Mouse (Mus musculus) right cerebral cortex, adult 18-20 months (tissue): Measurements from ENCODE around the gene Rrbp1.

Source experiments
- DNase-seq: peaks from one replicate; pipeline ENCODE4 v3.0.0; 2022; ENCODE audit warnings: mixed read lengths

Gene Rrbp1

GRCm38 (mm10) chr2:143953944-143954343, 57.1 kb downstream of the Rrbp1 start:
- DNase-seq, result no peak

GRCm38 (mm10) chr2:143951546-143952315, 59.3 kb downstream of the Rrbp1 start:
- DNase-seq, result no peak

DNA sequence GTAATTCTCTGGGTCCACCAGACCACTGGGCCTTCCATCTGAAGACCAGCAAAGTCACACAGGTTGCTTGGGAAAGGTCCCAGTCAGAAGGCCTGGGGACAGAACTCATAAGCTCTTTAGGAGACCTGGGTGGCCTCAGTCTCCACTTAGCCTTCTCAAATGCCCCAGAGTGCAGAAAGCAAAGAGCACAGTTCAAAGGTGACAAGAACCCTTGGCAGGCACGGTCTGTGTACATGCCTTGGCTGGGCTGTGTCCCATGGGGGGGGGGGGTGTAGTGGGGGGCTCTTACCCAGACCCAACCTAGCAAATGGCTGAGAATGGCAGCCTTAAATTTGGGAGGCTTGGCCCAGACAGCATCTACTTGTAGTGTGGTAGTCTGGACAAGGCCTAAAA, 60.0 kb downstream of the Rrbp1 start:
- no peak for DNase-seq

DNA sequence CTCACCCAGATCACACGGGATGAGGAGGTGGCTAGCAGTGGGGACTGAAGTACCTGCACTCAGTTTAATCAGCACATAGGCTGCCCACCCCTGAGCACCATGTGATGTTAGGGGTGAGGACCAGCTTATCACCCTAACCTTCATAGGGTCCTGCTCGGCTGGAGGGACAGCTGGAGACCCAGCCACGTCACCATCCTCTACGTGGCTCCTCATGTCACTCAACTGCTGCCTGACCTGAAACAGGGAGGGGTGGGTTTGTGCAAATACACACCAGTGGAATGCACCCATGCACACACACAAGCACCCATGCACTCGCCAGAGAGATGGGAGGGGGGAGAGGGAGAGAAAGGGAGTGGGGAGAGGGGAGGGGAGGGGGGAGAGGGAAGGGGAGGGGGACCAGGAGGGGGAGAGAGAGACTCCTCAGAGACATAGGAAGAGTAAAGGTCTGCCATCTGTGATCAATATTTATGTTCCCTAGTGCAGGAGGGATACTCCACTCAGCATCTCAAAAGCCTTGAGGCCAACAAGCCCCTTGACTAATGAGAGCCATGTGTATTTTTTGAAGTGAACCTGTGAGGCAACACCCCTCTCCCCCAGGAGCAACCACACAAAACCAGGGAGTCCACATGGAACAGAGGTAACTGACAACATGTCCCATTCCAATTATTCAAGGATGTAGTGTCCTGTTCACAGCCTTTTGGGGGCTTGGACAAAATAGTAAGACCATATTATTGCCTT, 60.6 kb downstream of the Rrbp1 start:
- no peak for DNase-seq

DNA sequence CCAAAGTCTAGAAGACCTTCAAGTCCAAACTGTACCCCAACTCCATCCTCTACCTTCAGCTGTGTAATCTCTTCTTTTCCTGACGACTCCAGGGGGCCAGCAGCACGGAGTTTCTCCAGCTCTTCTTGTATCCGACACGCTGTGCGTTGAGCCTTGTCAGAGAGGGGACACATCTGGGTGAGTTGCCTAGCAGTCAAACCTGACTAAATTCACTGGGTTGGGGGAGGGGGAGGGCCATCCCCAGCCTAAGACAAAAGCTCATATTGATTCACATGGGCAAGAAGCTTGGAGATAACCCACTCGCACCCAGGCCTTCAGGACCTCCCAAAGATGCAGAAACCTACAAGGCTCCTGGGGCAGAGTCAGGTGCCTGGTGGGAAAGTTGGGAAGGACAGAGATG, 61.8 kb downstream of the Rrbp1 start:
- no peak for DNase-seq

DNA sequence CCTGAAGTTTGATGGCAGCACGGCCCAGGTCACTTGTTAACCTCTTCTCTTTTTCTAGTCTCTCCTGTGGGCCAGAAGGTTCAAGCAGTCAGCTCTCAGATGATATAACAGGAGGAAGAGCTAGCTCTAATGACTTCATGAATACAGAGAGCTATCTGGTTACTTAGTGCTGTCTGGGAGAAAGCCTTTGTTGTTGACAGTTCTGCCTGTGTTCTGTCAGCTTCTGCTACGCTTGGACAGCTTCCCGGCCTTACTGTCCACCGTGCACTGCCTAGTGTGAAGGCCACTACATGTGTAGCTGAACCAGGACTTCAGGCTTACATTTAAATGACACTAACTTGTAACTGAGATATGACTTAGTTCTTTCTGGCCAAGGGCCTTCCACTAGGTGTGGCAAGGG, 62.6 kb downstream of the Rrbp1 start:
- no peak for DNase-seq

DNA sequence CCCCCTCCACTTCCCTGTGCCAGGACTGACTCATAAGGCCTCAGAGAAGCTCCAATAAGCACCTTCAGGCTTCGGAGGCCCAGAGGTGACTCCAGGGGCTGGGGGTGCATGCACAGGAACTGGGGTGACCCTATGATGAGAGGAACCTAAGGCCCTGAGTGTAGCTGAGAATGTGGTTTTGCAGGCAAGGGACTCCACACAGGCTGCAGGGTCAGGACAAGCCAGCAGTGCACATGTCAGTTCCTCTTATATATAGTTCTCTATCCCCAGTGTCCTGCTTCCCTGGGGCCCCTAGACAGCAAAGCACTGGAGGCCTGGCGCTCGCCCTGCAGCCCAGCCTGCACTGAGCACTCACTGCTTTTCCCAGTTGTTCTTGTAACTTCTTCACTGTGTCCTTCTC, 63.1 kb downstream of the Rrbp1 start:
- no peak for DNase-seq

DNA sequence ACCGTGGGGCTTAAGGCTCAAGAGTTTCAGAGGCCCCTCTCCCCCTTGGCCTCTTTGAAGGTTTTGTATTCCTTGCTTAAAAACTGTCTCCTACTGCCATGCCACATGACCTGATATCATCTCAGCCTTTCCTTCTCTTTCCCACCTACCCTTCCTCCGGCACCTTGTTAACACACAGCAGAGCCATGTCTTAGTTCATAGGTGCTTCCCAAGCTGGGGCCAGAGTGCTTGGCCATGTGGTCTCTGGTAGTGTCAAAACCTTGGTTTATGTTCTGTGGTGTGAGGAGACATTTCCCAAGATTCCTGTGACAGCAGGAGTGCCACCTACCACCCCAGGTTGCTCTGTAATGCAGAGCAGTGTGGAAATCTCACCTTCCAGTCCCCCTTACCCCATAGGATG, 64.7 kb downstream of the Rrbp1 start:
- no peak for DNase-seq

DNA sequence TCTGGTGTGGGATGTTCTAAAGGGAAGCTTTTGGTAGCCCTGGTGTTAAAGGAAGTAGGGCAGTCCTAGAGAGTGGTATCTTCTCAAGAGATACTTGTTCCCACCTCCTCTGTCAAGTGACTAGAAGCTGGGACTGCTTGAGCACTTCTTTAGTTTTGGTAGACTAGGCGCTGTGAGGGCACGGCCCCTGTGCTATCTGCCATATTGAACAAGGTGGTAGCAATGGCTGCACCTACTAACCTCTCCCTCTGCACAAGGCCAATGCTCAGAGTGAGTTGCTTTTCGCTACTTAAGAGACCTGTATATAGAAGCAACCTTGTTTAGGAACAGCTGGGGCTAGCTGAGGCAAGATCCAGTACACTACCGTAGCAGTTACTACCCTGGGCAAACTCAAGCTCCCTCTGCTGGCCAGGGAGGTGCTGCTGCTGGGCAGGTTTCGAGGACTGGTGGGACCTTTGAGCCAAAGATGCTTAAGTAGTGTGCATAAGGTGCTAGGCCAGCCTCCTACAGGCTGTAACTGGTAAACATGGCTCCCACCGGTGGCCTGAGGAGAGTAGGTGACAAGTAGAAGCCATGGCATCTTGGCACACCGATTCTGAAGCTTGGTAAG, 65.5 kb downstream of the Rrbp1 start:
- no peak for DNase-seq

GRCm38 (mm10) chr2:143944796-143945195, 66.3 kb downstream of the Rrbp1 start:
- DNase-seq, result no peak

DNA sequence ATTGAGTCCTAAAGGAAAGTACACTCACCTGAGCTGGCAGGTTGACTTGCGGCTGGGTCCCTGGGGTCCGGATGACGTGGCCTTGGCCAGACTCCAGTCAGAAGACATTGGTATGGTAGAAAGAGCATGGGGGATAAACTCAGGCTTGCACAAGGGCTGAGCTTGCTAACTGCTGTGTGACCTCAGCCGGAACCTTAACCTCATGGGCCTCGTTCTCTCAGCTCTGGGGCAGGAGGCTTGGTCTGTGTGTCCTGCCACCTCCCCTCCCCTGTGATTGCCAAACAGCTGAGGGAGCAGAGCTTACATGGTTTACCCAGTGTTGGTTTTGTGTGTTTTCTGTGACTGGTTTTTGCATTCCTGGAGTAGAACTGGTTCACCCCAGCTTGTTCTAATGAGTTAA, 70.7 kb downstream of the Rrbp1 start:
- DNase-seq, result no peak

GRCm38 (mm10) chr2:143937861-143938260, 73.2 kb downstream of the Rrbp1 start:
- no peak for DNase-seq

DNA sequence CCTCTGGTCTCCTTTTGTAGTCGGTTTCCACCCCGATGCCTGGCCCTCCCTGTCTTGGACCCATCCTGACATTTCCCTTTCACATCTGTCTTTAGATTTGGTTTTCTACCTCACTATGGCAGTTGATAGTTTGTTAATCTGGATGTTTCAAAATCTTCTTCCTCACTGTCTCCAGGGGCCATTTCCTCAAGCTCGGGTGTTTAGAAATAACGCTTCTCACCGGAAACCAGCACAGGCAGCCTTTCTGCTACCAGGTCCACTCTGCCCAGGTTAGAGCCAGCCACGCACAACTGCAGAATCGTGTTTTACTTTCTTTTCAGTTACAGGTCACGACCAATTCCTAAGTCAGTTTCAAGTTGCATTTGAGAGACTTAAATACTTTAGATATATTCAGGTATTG, 76.6 kb downstream of the Rrbp1 start:
- DNase-seq, result no peak

DNA sequence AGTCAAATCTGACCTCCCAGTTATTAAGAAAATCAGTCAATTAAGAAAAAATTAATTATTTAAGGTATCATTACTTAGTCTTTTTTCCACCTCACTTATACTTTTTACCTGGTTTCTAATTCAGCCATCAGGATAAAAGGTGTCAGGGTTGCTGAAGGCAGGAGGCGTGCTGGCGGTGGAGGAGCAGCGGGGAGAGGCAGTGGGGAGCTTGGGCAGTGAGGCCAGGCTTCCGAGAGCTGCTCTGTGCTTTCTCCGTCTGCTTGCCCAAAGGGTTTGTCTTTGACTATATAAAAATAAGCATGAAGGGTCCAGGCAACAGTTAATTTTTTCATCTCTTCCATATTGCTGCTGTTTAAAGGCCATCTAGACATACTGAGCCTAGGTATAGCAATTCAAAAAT, 77.5 kb downstream of the Rrbp1 start:
- no peak for DNase-seq

DNA sequence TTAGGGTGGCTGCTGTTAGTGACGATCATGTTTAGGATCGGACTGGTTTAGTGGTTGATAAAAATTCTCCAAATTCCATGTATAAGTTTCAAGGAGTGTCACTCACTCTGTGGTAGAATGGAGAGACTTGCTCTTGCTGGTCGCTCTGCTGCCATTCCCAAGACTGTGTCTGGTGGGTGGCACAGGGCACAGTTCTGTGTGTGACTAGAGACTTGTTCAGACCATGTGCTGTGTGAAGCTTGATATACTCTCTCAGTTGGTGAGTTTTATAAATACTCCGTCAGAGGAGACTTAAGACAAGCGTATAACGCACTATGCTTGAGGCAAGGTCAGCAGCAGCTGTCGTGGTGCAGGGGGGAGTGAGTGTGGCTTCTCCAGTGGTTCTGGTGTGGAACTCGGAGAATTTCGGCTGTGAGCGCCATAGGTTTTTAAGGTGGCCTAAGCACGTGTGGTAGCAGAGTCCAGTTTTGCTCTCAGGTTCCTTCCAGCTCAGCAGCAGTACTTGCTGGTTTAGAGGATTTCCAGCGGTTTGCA, 78.7 kb downstream of the Rrbp1 start:
- no peak for DNase-seq

GRCm38 (mm10) chr2:143929607-143930311, 81.3 kb downstream of the Rrbp1 start:
- DNase-seq, result no peak

DNA sequence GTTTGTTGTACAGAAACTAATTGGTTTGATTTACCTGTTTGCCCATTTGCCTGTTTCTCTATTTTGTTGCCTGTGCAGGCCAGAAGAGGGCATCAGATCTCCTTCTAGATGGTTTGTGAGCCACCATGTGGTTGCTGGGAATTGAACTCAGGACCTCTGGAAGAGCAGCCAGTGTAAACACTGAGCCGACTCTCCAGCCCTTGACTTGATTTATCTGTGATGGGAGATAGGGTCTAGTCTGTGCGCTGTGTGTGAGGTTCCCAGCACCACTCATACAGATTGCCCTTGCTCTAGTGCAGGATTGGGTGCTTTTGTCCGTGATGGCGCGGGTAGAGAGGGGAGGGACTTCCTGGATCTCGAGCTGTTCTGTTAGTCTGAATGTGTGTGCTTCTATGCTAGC, 85.2 kb downstream of the Rrbp1 start:
- DNase-seq, result no peak

DNA sequence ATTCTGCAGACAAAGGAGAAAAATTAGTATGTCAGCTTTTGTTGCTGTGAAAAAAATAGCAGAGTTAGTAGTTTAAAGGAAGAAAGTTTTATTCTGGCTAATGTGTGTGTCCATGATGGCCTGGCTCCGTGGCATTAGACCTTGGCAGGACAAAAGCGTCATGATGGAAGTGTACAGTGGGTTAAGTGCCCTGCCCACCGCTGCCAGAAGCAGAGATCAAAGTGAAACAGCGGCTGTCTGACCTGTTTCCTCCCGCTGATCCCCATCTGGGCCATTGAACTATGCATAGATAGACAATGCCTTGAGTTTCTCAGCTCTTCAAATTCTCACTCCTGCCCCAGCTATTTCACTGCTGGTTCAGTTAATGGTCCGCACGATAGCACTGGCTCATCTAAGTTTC, 87.0 kb downstream of the Rrbp1 start:
- no peak for DNase-seq

GRCm38 (mm10) chr2:143918831-143919502, 92.1 kb downstream of the Rrbp1 start:
- DNase-seq, result no peak

DNA sequence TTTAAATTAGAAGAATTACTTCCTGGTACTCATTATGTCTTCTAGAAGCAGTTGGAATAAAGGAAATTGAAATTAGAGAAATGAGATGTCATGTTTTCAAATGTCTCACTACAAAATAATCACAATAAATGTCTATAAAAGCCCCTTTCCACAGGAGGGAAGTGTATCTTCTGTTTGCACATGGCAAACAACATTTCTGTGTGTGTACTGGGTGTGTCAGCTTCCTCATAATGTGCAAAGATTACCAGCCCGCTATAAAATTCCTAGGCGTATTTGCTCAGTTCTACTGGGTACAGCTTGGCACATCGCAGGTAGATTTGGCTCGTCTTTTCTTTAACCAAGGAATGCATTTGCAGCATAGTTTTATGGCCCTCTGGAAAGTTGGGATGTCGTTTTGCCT, 93.4 kb downstream of the Rrbp1 start:
- DNase-seq, result no peak

- peak; percentile 28 for DNase-seq
Measured at GRCm38 (mm10) chr2:143916229-143916628, 94.8 kb downstream of the Rrbp1 start.

- no peak for DNase-seq
Measured at GRCm38 (mm10) chr2:143915600-143916135, 95.4 kb downstream of the Rrbp1 start.
